Mouse (Mus musculus): ENCODE measurements around the gene Cenpj.

DNA sequence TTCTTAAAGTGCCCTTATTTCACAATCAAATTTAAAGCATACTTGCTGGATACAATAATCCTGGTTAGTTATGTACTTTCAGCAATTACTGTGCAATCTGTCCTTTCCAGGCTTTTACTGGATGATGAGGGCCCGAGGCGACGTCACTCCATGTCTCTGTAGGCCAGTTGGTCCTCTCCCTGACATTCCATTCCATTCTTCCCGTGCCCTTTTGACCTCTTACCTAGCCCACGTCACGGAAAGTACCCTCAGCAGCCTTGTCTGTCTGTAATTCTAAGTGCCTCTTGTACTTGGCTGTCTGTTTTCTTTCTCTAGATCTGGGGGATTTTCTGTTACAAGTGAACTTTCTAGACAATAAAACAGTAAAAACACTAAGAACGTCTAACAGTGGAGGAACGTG, 3.8 kb upstream of the Cenpj start:
- TF ChIP-seq CTCF (IDR thresholded peaks at IDR 0.05; ENCODE audit: borderline replicate concordance, extremely low read depth, insufficient read depth, insufficient read length): no peak
- no peak for TF ChIP-seq POLR2A (IDR thresholded peaks at IDR 0.05; ENCODE audit: borderline replicate concordance, extremely low read depth, insufficient read depth, insufficient read length, poor library complexity, severe bottlenecking)

Data from brain, embryonic 14.5 days (tissue).